Mouse (Mus musculus): ENCODE results near the gene Rab3a.

The Rab3a gene

DNA sequence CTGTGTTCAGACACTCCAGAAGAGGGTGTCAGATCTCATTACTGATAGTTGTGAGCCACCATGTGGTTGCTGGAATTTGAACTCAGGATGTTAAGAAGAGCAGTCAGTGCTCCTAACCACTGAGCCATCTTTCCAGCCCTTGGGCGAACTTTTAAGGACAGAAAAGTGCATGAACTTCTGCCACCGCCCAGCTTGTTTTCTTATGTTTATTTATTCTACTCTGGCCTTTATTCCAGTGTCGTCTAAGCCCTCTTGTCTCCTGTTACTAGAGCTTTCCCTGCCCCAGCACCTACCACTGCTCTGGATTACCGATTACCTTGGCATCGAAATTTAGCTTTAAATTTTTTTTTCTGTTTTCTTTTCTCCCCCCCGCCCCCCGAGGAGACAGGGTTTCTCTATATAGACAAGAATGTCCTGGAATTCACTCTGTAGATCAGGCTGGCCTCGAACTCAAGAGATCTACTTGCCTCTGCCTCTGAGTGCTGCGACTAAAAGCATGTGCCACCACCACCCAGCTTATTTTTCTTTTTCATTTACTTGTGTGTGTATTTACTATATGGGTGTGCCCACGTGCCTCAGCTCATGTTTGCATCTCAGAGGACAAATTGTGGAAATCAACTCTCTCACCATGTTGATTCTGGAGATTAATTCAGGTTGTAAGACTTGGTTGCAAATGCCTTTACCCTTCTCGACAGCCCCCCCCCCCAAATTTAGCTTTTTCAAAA is 48.5 kb downstream of the Rab3a start:
- no peak for DNase-seq

DNA sequence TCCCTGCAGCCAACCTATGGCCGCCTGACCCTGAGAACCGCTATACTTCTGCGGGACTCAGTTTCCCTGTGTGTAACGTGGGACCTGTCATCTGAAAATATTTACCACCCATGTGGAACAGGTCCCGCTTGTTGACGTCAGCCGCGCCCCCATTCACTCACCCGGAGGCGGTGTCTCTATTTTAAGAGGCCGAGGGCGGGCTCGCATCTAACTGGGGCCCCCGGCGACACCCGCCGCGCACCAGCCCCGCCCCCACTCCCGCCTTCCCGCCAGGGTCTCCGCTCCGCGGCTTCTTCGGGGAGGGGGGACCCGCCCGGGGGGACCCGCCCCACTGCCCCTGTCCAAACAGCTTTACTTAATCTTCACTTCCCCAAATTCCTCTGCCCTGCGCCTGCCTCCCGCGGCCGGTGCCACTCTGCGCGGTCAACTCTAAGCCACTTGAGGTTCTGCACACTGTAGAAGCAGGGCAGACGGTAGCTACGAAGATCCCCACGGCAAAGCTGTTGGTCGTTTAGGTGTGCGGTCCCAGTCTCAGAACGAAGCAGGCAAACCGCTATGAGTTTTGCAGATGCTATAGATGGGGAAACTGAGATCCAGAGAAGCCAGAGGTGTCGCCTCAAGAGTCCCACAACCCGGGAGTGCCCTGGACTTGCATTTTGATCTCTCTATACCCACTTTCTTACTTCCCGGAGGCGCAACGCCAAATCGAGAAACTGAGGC is 49.4 kb downstream of the Rab3a start:
- peak; percentile 53 to 61 for DNase-seq

DNA sequence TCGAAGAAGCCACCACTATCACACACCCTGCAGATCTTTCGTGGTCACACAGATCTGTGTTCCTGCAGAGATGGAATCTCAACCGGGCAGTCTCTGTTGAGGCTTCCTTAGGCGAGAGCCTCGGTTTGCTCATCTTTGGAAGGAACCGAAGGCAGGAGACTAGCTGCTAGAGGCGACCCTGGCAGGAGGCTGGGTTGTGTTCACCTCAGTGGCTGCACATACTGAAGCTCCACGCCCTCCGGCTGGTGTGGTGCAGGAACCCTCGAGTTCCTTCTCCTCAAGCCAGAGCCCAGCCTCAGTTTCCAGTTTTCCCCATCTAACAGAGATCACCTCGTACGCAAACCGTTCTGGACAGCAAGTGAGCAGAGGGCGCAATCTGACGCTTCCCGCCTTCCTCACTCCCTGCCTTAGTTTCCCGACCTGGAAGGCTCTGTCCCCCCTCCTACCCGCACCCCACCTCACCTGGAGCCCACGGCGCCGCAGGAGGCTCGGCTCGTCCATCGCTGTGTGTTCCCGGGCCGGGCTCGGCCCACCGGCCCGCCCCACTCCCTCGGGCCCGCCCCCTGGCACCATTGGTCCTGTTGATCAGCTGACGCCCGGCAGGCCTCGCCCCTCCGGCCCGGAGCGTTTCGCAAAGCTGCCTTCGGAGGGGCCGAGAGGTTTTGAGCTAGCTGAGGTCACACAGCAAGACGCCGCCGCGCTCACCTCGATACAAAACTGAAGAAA is 50.2 kb downstream of the Rab3a start, which contains the start of gene Mast3:
Gene Mast3, minus strand, starts transcription at position 574 of the 726 bp plus-strand sequence.
- DNase-seq, result peak; percentile 91 to 95

DNA sequence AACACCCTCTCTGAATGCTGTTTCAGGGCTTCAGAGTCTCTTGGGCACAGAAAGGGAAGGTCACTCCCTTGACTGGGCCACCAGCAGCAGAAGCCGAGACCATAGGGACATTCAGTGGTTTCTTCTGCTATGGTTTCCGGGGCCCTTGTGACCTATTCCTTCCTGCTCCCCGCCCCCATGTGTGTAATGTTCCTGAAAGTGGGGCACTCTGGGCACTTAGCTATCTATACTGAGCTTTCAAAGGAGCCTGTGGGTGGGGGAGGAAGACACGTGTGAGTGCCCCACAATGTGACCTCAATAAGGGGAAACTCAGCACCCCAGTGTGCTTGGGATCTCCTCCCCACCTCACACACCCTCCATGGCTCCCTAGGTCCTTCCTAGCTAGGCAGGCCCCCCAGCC is 52.1 kb downstream of the Rab3a start:
- DNase-seq, result no peak

DNA sequence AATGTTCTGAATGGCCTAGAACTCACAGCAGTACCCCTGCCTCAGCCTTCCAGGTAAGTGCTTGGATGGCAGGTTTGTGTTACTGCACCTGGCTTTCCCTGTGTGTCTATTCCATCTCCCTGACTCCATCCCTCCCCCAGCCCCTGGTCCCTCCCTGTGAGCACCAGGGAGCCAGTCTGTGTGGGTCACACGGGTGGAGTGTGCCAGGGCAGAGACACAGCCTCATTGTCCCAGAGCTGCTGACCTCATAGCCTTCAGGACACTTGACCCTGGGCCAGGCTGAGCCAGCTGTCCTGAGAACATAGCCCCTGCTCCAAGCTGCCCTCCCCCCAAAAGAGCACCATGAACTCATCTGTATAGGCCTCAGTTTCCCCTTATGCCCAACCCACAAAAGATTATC is 52.8 kb downstream of the Rab3a start:
- no peak for DNase-seq

DNA sequence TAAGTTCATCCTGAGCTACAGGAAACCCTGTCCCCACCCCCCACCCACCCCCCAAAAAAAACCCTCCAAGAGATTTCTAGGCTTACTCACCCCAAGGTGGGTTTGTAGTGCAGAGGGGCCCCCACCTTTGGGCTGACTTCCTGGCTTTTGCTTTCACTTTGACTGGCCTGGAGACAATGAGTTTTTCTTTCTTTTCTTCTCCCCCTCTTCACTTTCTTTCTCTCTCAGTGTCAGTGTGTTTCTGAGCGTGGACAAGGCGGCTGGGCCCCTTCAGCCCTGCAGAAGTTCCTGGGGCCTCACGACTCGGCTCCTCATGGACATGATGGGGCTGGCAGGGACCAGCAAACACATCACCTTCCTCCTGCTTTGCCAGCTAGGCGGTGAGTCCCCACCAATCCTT is 53.8 kb downstream of the Rab3a start, which contains the start of gene Il12rb1:
Gene Il12rb1, plus strand, starts transcription at position 211 of the 400 bp plus-strand sequence.
- no peak for DNase-seq

Data from kidney, postnatal 4 days (tissue).